Mouse (Mus musculus) yolk sac, embryonic 10.5 days (tissue): ENCODE data around the gene Csnk2a1.

ENCODE experiments used
- DNase-seq: peaks from one replicate; pipeline ENCODE4 v3.0.0-alpha.2; 2017; ENCODE audit warnings: low spot score

The Csnk2a1 gene

GRCm38 (mm10) chr2:152324842-152325241 is 98.2 kb downstream of the Csnk2a1 start:
- DNase-seq: no peak

DNA sequence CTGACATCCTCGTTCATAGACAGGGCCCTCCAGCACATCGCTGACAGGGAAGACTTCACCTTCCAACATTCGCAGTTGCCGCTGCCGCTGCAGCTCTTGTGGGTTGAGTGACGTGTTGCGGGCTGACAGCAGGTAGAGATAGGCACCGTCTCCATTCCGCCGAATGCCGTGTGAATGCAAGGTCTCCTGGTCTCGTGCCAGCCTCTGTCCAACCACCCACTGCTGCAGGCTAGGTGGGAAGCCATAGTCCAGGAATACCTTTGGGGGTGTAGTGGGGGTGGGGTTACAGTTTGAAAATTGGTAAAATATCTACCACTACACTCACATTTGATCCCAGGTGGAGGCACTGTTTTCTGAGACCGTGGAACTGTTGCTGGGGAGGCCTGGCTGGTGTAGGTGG is 99.5 kb downstream of the Csnk2a1 start:
- no peak for DNase-seq

DNA sequence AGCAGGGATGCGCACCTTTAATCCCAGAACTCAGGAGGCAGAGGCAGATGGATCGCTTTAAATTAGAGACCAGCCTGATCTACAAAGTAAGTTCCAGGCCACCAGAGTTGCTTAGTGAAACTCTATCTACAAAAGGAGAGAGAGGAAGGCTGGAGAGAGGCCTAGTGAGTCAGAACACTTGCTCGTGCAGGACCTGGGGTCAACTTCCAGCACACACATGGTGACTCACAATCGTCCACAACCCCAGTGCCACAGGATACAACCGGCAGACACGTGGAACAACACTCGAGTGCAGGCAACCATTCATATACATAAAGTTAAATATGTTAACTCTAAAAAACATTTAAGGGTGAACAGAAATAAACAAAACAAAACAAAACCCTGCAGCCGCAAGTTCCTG is 100.0 kb downstream of the Csnk2a1 start:
- DNase-seq: no peak

DNA sequence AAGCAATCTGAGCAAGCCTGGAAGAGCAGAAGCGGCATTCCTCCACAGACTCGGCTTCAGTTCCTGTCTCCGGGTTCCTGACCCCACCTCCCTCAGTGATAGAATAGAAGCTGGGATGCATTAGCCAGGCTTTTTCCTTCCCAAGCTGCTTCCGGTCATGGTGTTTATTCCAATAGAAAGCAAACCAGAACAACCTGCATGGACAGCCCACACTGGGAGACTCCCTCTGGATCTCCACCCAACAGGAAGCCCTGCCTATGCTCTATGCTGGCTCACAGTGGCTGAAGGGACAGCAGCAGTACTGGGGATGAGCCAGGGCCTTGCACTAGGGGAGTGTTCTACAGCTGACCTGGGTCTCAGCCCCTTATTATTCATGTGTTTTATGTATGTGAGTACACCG is 101.3 kb downstream of the Csnk2a1 start:
- DNase-seq: no peak

GRCm38 (mm10) chr2:152330858-152331423 is 104.3 kb downstream of the Csnk2a1 start:
- no peak for DNase-seq
